Mouse (Mus musculus) granulocyte monocyte progenitor cell, adult 5-6 weeks (primary cell): ENCODE data around the gene Tenm4. TPM values are rescaled to one million over a fixed set of nuclear protein-coding genes. Genes with fewer than 3 reads are reported as not detected.

Source experiments
- ATAC-seq: replicated peaks from 2 replicates; pipeline ENCODE4 v1.8.0; 2016; ENCODE audit warnings: mild to moderate bottlenecking, moderate TSS enrichment, inconsistent platforms; ENCODE audit not compliant: poor library complexity, severe bottlenecking
- total RNA-seq, 2 experiments: library from RNA; stranded (forward) in 1 of 2; stranded (reverse) in 1 of 2; fragments of 200-712, 200-1000 nt in 1 of 2; fragments of >200 nt in 1 of 2; fragmentation: Nextera tagmentation in 1 of 2; gene quantifications; 2 replicates each; pipeline ENCODE4 v1.2.3; 2014 to 2017

Tenm4 gene
- total RNA-seq, 2 experiments from 2014 or later = not detected

DNA sequence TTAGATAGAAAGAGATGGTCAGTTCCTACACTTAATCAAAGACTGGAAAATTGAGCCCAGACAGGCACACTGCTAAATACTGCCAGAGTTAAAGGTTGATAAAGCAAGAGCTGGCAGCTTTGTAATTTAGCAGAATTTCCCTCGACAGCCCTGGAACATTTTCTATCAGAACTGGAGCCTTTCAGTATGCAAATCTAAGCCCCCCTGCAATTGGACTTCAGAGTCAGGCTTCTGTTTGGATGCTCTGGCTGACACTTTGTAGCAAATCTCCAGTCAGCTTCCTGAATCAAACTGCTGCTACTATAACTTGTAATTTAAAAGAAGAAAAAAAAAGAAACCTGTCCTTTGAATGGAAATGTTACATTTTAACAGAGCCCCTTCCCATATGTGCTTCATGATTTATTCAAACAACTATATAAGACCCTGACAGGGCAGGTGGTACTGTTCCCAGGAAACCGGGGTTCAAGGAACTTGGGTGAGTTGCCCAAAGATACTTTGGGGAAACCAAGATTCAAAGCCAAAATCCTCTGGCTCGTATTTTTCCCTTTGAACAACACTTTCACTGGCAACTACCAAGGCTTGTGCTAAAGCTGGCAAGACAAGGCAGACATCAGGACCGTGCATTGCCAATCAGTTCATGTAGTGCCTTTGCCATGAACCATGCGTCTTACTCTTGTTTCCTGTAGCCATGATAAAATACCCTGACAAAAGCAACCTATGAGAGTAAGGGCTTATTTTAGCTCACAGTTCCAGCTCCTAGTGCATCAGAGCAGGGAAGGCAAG, 615.4 kb downstream of the Tenm4 start:
- ATAC-seq = no peak

DNA sequence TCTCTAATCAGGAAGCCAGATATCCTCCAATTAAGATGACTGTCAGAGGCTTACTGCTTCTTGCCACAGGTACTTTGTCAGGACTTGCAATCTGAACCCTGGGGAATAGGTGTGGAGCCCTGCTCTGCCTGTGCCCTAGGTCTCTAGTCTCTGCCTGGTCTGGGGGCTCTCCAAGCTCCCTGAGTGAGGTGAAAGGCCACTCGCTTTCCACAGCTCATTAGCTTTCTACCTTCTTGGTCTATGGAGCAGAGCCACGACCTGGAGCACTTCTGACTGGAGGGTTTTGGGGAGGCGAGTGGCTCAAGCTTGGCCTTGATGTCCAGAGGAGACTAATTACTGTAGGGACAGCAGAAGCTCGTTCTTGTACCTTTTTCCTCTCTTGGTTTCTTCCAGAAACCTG, 617.1 kb downstream of the Tenm4 start:
- ATAC-seq = no peak

- peak; percentile 90 for ATAC-seq
These were observed 619.3 kb downstream of the Tenm4 start for GRCm38 (mm10) chr7:96790326-96790725.

- no peak for ATAC-seq
These were observed 621.6 kb downstream of the Tenm4 start for GRCm38 (mm10) chr7:96792456-96793229.

DNA sequence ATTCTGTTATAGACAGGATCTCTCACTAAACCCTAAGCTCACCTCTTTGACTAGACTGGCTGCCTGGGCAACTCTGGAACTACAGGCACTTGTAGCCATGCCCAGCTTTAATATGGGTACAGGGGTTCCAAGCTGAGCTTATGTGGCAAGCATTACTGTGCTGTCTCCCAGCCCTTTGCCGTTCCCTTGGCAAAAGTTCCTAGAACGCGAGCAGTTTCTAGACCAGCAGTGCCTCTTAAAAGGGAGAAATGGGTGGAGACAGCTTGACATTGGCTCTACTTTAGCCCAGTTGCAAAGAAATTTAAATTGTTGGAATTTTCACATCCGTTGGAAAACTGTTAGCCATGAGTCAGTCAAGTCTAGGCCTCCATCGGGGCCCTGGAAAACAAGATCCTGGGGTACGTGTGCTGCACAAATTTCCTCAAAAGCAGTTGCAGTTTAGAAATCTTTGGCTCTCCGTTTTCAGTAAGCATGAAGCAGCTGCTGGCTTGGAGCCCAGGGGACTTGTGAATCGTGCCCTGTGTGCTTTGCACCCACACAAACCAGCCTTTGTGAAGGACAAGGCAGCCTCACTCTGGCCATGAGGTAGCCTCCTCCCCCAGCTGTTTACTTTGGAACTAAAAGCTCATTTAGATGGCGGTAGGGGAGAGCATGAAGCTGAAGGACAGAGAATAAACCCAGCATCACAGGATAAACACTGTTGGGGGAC, 625.1 kb downstream of the Tenm4 start:
- ATAC-seq = no peak

DNA sequence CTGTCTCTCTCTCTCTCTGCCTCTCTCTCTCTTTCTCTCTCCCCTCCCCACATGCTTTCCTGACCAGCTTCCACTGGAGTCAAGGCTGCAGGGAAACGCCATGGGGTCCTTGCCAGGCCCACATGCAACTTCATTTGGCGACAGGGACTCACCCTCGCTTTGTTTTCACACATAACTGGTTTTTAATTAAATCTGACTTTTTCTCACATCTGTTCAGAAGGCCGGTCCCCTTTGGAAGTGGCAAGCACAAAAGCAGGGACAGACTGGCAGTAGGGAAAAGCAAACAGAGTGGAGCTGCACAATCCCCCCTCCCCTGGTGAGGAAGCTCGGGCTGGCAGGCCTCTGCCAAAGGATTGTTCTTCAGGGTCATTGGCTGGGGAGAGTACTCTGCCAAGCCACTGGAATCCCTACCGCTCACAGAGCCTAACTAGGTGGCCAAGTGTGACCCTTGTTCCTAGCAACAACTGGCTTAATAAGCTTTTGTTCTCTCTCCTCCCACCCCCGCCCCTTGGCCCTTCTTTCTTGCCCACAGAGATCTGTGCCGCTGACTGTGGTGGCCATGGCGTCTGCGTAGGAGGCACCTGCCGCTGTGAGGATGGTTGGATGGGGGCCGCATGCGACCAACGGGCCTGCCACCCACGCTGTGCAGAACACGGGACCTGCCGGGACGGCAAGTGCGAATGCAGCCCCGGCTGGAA, 625.9 kb downstream of the Tenm4 start:
- no peak for ATAC-seq

- no peak for ATAC-seq
These were observed 626.8 kb downstream of the Tenm4 start for GRCm38 (mm10) chr7:96797716-96798332.

DNA sequence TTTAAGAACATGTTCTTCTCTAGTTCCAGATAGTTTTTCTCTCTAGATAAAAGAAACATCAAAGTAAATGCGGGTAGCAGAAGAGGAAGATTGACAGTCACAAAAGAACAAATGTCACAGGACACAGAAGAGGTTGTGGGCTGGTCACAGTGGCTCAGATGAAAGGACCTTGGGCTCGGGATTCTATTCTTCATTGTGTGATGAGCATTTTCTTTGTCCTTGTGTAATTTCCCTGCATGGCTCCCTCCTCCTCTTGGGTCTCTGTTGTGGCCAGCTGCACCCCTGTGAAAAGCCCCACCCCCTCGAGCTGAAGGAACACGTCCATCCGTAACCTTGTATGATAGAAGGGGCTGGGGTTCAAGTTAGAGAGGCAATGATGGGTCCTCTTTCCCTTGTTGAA, 628.8 kb downstream of the Tenm4 start:
- no peak for ATAC-seq

- peak; percentile 72 for ATAC-seq
These were observed 630.3 kb downstream of the Tenm4 start for GRCm38 (mm10) chr7:96801368-96801767.

DNA sequence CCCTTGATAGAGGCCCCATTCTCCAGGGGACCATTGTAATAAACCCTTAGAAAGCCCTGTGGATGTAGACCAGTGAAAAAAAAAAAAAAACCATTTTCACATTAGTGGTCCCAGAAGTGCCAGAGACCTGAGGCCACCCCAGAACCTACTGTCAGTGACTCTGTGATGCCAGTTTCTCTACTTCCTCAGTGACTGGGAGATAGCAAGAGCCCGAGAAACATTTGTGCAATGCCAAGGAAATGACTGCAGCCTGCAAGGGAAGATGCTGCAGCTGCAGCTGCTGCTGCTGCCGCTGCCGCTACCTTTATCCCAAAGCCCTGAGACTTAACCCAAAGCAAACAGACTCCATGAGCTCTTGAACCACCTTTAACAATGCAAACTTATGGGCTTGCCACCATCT, 631.2 kb downstream of the Tenm4 start:
- ATAC-seq = peak; percentile 60

GRCm38 (mm10) chr7:96806561-96806960, 635.5 kb downstream of the Tenm4 start:
- ATAC-seq = no peak

- no peak for ATAC-seq
These were observed 636.4 kb downstream of the Tenm4 start for GRCm38 (mm10) chr7:96807281-96808058.

DNA sequence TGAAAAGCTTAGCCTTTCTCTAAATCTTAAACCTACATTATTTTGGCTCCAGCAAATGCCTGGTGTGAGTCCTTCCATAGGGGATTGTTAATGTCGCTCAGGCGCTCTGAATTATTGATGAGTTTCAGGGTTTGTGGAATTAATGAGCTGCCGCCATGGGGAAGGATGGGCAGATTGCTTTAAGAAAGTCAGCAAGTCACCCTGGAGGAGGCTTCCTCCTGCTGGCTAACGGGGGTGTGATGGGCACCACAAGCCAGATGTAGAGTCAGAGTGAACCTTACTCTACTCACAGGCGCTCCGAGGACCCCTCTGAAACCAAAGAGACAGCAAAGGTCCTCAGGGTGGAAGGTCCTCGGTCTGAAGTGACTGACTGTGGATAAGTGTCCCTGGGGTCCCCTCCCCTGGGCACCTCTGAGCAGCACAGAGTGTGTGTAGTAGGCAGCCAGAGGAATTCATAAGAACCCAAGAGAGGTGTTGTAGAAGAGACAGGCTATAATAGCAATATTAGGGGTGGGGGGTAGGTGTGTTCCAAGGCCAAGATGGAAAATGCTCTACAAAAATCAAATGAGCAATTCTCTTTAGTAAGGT, 637.1 kb downstream of the Tenm4 start:
- ATAC-seq = no peak

DNA sequence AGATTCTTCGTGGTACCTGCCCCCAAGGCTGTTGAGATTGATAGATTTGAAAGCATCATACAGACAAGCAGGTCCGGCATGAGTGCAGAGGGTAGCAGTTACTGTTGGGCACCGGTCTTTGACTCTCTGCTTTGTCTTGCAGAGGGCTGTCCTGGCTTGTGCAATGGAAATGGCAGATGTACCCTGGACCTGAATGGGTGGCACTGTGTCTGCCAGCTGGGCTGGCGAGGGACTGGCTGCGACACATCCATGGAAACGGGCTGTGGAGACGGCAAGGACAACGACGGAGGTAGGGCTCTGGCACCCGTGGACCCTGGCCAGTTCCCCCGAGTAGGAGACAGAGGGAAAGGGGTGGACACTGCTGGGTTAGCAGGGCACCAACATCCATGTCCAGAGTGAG, 640.6 kb downstream of the Tenm4 start:
- no peak for ATAC-seq

- ATAC-seq = no peak
These were observed 642.0 kb downstream of the Tenm4 start for GRCm38 (mm10) chr7:96813036-96813435.

DNA sequence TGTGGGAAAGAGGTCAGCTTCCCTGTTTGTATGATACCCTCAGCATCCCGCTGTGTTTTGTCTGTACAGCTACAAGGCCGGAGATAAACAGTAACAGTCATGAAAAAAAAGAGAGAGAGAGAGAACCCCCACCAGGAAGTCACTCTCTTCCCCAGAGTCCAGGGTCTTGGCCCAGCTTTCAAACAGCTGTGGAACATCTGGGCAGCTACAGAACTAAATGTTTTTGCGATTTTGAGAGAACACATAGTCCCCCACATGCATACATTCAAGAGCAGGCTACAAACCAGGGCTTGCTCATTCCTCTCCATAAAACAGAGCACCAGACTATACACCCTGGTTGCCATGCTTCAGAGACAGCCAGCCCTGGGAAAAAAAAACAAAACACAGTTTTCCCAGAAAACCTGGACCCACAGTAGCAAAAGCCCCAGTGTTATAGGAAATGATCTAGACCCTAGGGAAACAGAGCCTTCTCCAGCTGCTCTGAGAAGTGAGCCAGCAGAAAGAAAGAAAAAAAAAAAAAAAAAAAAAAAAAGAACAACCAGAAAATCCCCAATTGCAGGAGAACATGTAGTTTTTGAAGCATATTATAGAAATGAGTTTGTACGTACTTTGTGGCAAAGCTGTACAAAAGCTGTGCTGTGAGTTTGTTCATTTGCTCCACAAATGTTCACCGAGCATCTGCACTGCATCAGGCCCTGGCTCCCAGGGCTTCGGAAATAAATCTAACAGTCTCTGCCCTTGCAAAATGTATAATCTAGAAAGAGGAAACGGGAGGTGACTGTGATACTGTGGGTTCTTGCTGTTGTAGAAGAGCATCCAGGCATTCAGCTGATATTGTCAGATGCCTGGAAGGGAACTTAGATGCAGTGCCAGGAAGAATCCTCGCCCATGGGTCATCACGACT, 642.7 kb downstream of the Tenm4 start:
- peak; percentile 45 for ATAC-seq

GRCm38 (mm10) chr7:96814581-96814980, 643.5 kb downstream of the Tenm4 start:
- no peak for ATAC-seq
